Mouse (Mus musculus): ENCODE results near the gene Nupl2. TPM values are rescaled to one million over a fixed set of nuclear protein-coding genes. Genes with fewer than 3 reads are reported as not detected.

Nupl2 gene
- polyA plus RNA-seq, 2 experiments, result 3.6 to 6.5 TPM

DNA sequence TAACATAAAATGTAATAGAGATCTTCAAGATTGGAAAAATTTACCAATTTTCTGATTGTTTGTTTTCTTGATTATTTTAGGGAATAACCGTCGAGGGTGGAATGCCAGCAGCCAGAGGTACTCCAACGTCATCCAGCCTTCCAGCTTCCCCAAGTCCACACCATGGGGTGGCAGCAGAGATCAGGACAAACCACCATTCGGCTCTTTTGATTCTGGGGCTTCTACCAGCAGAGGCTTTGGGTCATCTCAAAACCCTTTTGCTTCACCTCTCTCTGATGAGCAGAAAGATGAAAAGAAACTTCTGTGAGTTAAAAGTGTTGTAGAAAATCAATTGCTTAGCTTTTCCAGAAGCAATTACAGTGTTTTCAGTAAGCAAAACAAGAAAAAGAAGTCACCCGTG lies 2.5 kb downstream of the Nupl2 start:
- Histone ChIP-seq H3K36me3 (replicated peaks; ENCODE audit: control insufficient read depth, insufficient read depth, low read depth) (no peaks in the 10 kb centered on the region), H3K9me3 (ENCODE audit: control insufficient read depth, low read length) (no peaks in the 10 kb centered on the region), H3K4me1 (replicated peaks; ENCODE audit: control insufficient read depth in 2 of 2, insufficient read depth in 2 of 2, low read length in 1 of 2) (peaks cover 0 to 3% of the 10 kb centered on the region in 2 experiments; a peak in 1 of 4 replicates), H3K27me3 (ENCODE audit: control insufficient read depth, insufficient read depth, low read length) (no peaks in the 10 kb centered on the region), H3K27ac (no peak overlapping the region), H3K9ac (replicated peaks) (no peak overlapping the region), H3K4me2 (ENCODE audit: low read depth) (no peak overlapping the region), H3K4me3 (ENCODE audit: insufficient read depth in 1 of 2, low read depth in 2 of 2, low read length in 2 of 2) (no peak overlapping the region)
- DNase-seq (ENCODE audit: low read depth in 3 of 3, low spot score in 3 of 3) (no peak), ATAC-seq (ENCODE audit: insufficient read depth) (no peak)
- TF ChIP-seq EP300 (IDR thresholded peaks at IDR 0.05; ENCODE audit: low read depth), result no peak
- peak; percentile 39; the same call in 1 of the 2 replicates for TF ChIP-seq CTCF (IDR thresholded peaks at IDR 0.05; ENCODE audit: low read depth)
- WGBS (ENCODE audit: insufficient replicate concordance), result 63% methylated on average over 5 of the region's 5 CpGs

DNA sequence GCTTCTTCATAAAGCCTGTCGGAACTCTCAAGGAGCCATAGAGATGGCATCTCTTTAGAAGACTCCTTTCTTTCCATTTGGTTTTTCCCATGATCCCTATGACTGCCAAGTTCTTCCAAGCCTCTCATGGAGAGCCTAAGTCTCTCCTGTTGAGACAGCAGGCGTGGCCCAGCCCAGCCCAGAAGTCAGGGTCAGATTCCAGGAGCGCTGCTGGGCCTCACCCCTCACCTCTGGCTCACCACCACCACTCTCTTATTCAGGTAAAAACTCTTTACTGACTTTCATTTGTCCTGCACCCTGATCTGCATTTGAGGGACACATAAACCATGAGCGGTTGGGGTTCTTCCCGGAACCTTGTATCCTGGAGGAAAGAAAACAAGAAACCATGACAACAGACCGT lies 5.1 kb downstream of the Nupl2 start:
- H3K4me2 ChIP-seq (ENCODE audit: low read depth), result no peak overlapping the region
- no peaks in the 10 kb centered on the region for H3K27me3 ChIP-seq (ENCODE audit: control insufficient read depth, insufficient read depth, low read length)
- no peaks in the 10 kb centered on the region for H3K9me3 ChIP-seq (ENCODE audit: control insufficient read depth, low read length)
- H3K4me1 ChIP-seq (replicated peaks; ENCODE audit: control insufficient read depth in 2 of 2, insufficient read depth in 2 of 2, low read length in 1 of 2), result peaks cover 0 to 3% of the 10 kb centered on the region in 2 experiments; a peak in 1 of 4 replicates
- no peaks in the 10 kb centered on the region for H3K36me3 ChIP-seq (replicated peaks; ENCODE audit: control insufficient read depth, insufficient read depth, low read depth)
- DNase-seq (ENCODE audit: low read depth in 3 of 3, low spot score in 3 of 3) (no peak), ATAC-seq (ENCODE audit: insufficient read depth) (no peak)
- H3K27ac ChIP-seq, result no peak overlapping the region
- no peak overlapping the region for H3K9ac ChIP-seq (replicated peaks)
- no peak for TF ChIP-seq EP300 (IDR thresholded peaks at IDR 0.05; ENCODE audit: low read depth)
- 86% methylated on average over 6 of the region's 6 CpGs for WGBS (ENCODE audit: insufficient replicate concordance)
- H3K4me3 ChIP-seq (ENCODE audit: insufficient read depth in 1 of 2, low read depth in 2 of 2, low read length in 2 of 2), result no peak overlapping the region

DNA sequence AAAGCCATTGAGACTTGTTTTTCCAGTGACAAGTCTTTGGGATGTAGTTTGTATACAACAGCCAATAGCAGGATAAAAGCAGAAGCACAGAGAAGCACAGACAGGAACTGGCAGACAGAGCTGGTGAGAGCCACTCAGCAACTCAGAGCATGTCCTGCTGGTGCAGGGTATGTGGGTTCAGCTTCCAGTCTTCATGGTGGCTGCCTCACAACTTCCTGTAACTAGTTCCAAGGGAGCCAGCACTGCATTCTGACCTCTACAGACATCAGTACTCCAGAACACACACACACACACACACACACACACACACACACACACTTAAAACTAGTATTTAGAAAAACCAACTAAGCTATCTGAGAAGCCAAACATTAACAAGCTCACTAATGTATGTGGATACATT lies 7.3 kb downstream of the Nupl2 start:
- no peak overlapping the region for H3K4me3 ChIP-seq (ENCODE audit: insufficient read depth in 1 of 2, low read depth in 2 of 2, low read length in 2 of 2)
- no peaks in the 10 kb centered on the region for H3K4me1 ChIP-seq (replicated peaks; ENCODE audit: control insufficient read depth in 2 of 2, insufficient read depth in 2 of 2, low read length in 1 of 2)
- no peak overlapping the region for H3K9ac ChIP-seq (replicated peaks)
- no peaks in the 10 kb centered on the region for H3K27me3 ChIP-seq (ENCODE audit: control insufficient read depth, insufficient read depth, low read length)
- no peak for TF ChIP-seq CTCF (IDR thresholded peaks at IDR 0.05; ENCODE audit: low read depth)
- TF ChIP-seq EP300 (IDR thresholded peaks at IDR 0.05; ENCODE audit: low read depth), result no peak
- H3K27ac ChIP-seq, result no peak overlapping the region
- no peaks in the 10 kb centered on the region for H3K36me3 ChIP-seq (replicated peaks; ENCODE audit: control insufficient read depth, insufficient read depth, low read depth)
- H3K9me3 ChIP-seq (ENCODE audit: control insufficient read depth, low read length), result no peaks in the 10 kb centered on the region
- DNase-seq (ENCODE audit: low read depth in 3 of 3, low spot score in 3 of 3) (no peak), ATAC-seq (ENCODE audit: insufficient read depth) (no peak)
- H3K4me2 ChIP-seq (ENCODE audit: low read depth), result no peak overlapping the region

DNA sequence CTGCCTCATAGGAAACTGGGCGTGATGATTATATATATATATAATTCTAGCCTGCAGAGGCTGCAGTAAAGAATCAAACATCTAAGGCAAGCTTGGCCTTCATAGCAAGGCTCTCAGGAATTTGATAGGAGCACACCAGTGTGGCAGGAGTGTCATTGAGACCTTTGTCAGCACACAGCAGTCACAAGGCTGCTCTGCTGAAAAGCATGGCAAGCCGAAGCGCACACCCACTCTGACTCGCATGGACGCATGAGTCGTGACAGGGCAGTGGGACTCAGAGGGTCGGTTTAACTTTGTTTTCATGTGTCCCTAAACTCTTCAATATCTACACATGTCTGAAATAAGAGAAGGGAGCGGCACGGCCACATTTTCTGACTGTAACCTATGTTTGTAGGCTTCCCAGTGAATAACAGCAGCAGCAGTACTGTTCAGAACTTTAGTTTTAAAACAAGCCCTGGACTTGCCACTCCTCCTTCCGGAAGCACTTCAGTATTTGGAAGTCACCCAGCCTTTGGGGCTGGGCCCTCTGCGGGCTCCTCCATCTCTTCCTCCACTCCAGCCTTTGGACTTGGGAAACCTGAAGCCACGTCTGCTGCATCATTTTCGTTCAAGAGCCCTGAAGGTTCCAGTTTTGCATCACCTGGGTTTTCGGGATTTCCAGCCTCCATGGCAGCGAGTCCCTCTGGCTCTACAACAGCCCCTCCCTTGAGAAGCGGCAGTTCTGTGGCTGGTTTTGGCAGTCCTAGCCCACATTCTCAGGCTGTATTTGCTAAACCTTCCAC lies 16.9 kb downstream of the Nupl2 start:
- H3K36me3 ChIP-seq (replicated peaks; ENCODE audit: control insufficient read depth, insufficient read depth, low read depth), result peaks cover 4% of the 10 kb centered on the region

DNA sequence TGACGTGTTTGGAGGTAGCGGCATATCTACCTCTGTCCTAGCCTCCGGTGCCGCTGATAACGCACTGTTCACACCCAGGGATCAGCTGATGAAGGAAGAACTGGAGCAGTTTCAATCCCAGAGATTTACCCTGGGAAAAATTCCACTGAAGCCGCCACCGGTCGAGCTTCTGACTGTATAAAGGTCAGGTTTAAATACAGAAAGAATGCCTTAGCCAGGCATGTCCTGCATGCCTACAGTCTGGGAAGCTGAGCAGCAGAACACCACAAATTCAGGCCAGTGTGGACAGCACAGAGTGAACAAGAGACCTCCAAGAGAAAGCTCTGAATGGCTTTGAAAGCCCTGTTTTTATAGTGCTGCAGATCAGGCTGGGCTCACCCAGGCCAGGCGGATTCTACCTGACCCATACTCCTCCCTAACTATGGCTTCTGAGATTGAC lies 17.6 kb downstream of the Nupl2 start:
- H3K27me3 ChIP-seq (ENCODE audit: control insufficient read depth, insufficient read depth, low read length), result no peaks in the 10 kb centered on the region
- no peak overlapping the region for H3K9ac ChIP-seq (replicated peaks)
- ATAC-seq (ENCODE audit: insufficient read depth) (no peak), DNase-seq (ENCODE audit: low read depth in 3 of 3, low spot score in 3 of 3) (no peak)
- H3K36me3 ChIP-seq (replicated peaks; ENCODE audit: control insufficient read depth, insufficient read depth, low read depth), result peaks cover 4% of the 10 kb centered on the region
- H3K27ac ChIP-seq, result no peak overlapping the region
- H3K4me2 ChIP-seq (ENCODE audit: low read depth), result no peak overlapping the region
- WGBS (ENCODE audit: insufficient replicate concordance), result 85% methylated on average over 9 of the region's 9 CpGs
- no peaks in the 10 kb centered on the region for H3K9me3 ChIP-seq (ENCODE audit: control insufficient read depth, low read length)
- H3K4me3 ChIP-seq (ENCODE audit: insufficient read depth in 1 of 2, low read depth in 2 of 2, low read length in 2 of 2), result no peak overlapping the region
- TF ChIP-seq CTCF (IDR thresholded peaks at IDR 0.05; ENCODE audit: low read depth), result no peak
- TF ChIP-seq EP300 (IDR thresholded peaks at IDR 0.05; ENCODE audit: low read depth), result no peak
- H3K4me1 ChIP-seq (replicated peaks; ENCODE audit: control insufficient read depth in 2 of 2, insufficient read depth in 2 of 2, low read length in 1 of 2), result no peaks in the 10 kb centered on the region

More for the DNA sequence above, 16.9 kb downstream of the Nupl2 start:
- Histone ChIP-seq H3K4me3 (ENCODE audit: insufficient read depth in 1 of 2, low read depth in 2 of 2, low read length in 2 of 2) (no peak overlapping the region), H3K4me2 (ENCODE audit: low read depth) (no peak overlapping the region), H3K27me3 (ENCODE audit: control insufficient read depth, insufficient read depth, low read length) (no peaks in the 10 kb centered on the region), H3K9ac (replicated peaks) (no peak overlapping the region), H3K4me1 (replicated peaks; ENCODE audit: control insufficient read depth in 2 of 2, insufficient read depth in 2 of 2, low read length in 1 of 2) (no peaks in the 10 kb centered on the region), H3K27ac (no peak overlapping the region), H3K9me3 (ENCODE audit: control insufficient read depth, low read length) (no peaks in the 10 kb centered on the region)
- TF ChIP-seq CTCF (IDR thresholded peaks at IDR 0.05; ENCODE audit: low read depth), result no peak
- TF ChIP-seq EP300 (IDR thresholded peaks at IDR 0.05; ENCODE audit: low read depth), result no peak
- DNase-seq (ENCODE audit: low read depth in 3 of 3, low spot score in 3 of 3) (no peak), ATAC-seq (ENCODE audit: insufficient read depth) (no peak)
- 80% methylated on average over 16 of the region's 16 CpGs for WGBS (ENCODE audit: insufficient replicate concordance)
